Mouse (Mus musculus) lung, postnatal 0 days (tissue): ENCODE measurements around the gene Ppp1r18.

Source experiments
- CTCF ChIP-seq: IDR thresholded peaks from 2 replicates; pipeline ENCODE4 v1.5.1; 2016; ENCODE audit warnings: antibody characterized with exemption, mild to moderate bottlenecking
- EP300 ChIP-seq: IDR thresholded peaks from 2 replicates; pipeline ENCODE4 v1.6.1; 2016; ENCODE audit warnings: antibody characterized with exemption, mild to moderate bottlenecking, control low read depth

DNA sequence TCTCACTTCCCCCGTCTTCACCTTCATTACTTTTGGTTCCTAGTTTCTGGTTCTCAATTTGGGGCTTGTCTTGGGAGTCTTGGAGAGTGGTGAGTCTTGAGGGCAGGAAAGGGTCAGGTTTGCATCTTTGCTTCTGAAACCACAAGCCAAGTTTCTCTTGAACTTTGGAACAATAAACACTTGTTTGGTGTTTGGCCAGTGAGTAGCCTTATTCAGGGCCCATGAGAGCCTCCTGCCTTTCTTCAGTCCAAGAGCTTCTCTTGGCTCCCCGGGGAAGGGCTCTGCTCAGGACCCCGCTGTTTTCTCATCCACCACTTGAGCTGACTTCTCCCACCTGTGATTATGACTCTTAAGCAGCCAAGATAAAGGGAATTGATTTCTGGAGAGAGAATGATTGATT lies 57.2 kb downstream of the Ppp1r18 start:
- TF ChIP-seq CTCF (no peak), EP300 (no peak)
